Mouse (Mus musculus) embryonic facial prominence, embryonic 11.5 days (tissue): ENCODE data around the gene Evpl. TPM values are rescaled to one million over a fixed set of nuclear protein-coding genes. Genes with fewer than 3 reads are reported as not detected.

ENCODE experiments used
- ATAC-seq: fragments of 200-750 bp; cut with Nextera tagmentation; replicated peaks from 2 replicates; pipeline ENCODE4 v1.8.0; 2017; ENCODE audit warnings: low read depth; ENCODE audit not compliant: insufficient number of reproducible peaks, low FRiP score, low TSS enrichment
- DNase-seq: peaks from one replicate; pipeline ENCODE4 v3.0.0-alpha.2; 2015; ENCODE audit warnings: low spot score
- H3K27ac ChIP-seq: fragments of 300-500 bp; sonication (generic); replicated peaks from 2 replicates; pipeline ENCODE4 v1.5.1; 2014; ENCODE audit warnings: mild to moderate bottlenecking, low read depth, low read length, control low read depth
- H3K27me3 ChIP-seq: fragments of 300-500 bp; sonication (generic); 2 replicates; pipeline ENCODE4 v1.6.1; 2014; ENCODE audit warnings: mild to moderate bottlenecking, low read length, moderate library complexity, mixed read lengths; ENCODE audit not compliant: control insufficient read depth, insufficient read depth
- H3K36me3 ChIP-seq: fragments of 300-500 bp; sonication (generic); replicated peaks from 2 replicates; pipeline ENCODE4 v1.6.1; 2014; ENCODE audit warnings: low read depth, mild to moderate bottlenecking, low read length, moderate library complexity, mixed read lengths; ENCODE audit not compliant: control insufficient read depth, insufficient read depth
- H3K4me1 ChIP-seq: fragments of 300-500 bp; sonication (generic); 2 replicates; pipeline ENCODE4 v1.6.1; 2014; ENCODE audit warnings: low read length, mixed read lengths; ENCODE audit not compliant: control insufficient read depth, insufficient read depth
- H3K4me2 ChIP-seq: fragments of 300-500 bp; sonication (generic); 2 replicates; pipeline ENCODE4 v1.6.1; 2014; ENCODE audit warnings: low read depth, mild to moderate bottlenecking, control low read depth, low read length, moderate library complexity
- H3K4me3 ChIP-seq: fragments of 300-500 bp; sonication (generic); 2 replicates; pipeline ENCODE4 v1.5.1; 2014; ENCODE audit warnings: low read depth, low read length, control low read depth
- H3K9ac ChIP-seq: fragments of 300-500 bp; sonication (generic); replicated peaks from 2 replicates; pipeline ENCODE4 v1.6.1; 2014; ENCODE audit warnings: mild to moderate bottlenecking, control low read depth, low read length
- H3K9me3 ChIP-seq: fragments of 300-500 bp; sonication (generic); replicated peaks from 2 replicates; pipeline ENCODE4 v1.6.1; 2016; ENCODE audit warnings: mild to moderate bottlenecking, low read length, inconsistent platforms, mixed read lengths; ENCODE audit not compliant: control insufficient read depth
- WGBS: fragments of 180-500 bp; shearing (Covaris S2); extraction: QIAGEN DNeasy Blood & Tissue Kit; methylation state at CpG from one replicate; pipeline ENCODE4 v1.1.7; 2014; 5-methylcytosine and 5-hydroxymethylcytosine counted together
- polyA plus RNA-seq: library from polyadenylated mRNA; unstranded; fragments of >200 nt; fragmentation: Nextera tagmentation; extraction: Ambion mirVana; gene quantifications from 2 replicates; pipeline ENCODE4 v1.2.1, GENCODE M21; 2014

Evpl gene
- polyA plus RNA-seq, 1 experiment from 2014 or later: 0.73 TPM

DNA sequence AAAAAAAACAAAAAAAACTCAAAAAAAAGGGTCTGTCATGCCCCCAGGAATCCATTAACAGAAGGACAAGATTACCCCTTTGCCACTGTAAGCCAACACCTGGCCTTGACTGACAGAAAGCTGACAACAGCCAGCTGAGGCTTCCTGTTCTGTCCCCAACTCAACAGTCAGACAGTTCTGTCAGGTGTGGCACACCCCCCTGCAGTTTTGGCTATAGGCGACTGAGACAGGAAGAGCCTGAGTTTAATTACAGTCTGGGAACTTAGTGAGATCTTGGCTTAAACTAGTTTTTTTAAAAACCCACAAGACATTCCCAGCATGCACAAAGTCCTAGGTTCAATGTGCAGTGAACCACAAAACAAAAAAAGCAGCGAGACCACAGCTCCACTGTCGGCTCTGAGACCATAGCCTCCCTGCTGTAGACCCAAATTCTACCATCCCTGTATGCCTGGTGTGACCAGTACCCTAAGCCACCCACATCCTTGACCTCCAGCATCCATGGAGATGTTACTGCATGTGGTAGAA, 15.3 kb upstream of the Evpl start:
- Histone ChIP-seq H3K27ac (no peak overlapping the region), H3K9ac (no peak overlapping the region), H3K4me1 (no peaks in the 10 kb centered on the region), H3K4me3 (no peak overlapping the region), H3K4me2 (no peak overlapping the region), H3K9me3 (no peaks in the 10 kb centered on the region), H3K36me3 (peaks cover 25% of the 10 kb centered on the region), H3K27me3 (no peaks in the 10 kb centered on the region)
- DNase-seq (no peak), ATAC-seq (no peak)
- WGBS: 84% methylated on average over 3 of the region's 3 CpGs

DNA sequence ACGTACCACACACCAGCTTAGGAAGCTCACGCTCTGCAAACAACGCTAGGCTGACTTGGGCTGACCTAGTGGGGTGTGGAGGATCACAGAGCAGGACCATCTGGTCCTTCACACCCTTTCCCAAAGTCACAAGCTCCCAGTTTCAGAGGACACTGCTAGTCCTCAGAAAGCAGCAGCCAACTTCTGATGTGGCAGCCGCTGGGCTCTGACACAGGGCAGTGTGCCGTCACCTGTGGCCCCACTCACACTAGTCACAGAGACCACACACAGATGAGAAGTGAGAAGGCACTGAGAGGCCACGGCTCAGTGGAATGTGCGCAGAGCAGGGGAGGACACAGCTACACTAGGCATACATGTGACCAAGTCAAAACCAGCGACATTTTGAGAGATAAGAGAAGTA, 13.0 kb upstream of the Evpl start:
- ATAC-seq: no peak
- WGBS: 91% methylated on average over 8 of the region's 8 CpGs

DNA sequence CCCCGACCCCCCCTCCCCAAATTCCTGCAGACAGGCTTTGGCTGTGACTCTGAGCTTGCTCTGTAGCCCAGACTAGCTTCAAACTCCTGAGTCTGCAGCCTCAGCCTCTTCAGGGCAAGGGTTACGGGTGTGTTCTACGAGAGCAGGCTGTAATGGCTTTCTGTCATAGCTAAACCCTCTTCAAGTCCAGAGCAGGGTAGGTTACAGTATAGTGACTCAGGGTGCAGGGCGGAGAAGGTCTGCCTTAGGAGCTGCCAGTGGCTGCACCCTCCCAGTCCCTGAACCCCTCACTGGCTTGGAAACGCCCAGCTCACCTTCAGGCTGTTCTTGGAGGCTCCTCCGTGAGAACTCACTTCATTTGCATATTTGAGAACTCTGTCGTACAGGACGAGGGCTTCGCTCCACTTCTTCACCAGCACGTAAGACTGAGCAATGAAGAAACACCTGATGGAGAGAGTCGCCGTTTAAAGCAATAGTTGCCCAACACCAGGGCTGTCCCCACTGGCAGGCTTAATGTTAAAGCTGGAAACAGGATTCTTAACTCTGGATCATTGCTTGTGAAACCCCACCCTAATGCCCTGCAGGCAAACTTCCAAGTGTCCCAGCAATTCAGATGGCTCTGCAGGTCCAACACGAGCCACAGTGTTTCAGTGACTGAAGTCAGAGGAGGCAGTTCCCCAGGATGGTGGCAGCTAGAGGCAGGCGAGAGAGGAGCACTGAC, 9.8 kb upstream of the Evpl start:
- no peak for DNase-seq
- 80% methylated on average over 14 of the region's 14 CpGs for WGBS
- no peak for ATAC-seq
- Histone ChIP-seq H3K4me3 (no peak overlapping the region), H3K9ac (no peak overlapping the region), H3K4me2 (no peak overlapping the region), H3K27ac (no peak overlapping the region), H3K4me1 (no peaks in the 10 kb centered on the region), H3K36me3 (peaks cover 38% of the 10 kb centered on the region), H3K9me3 (no peaks in the 10 kb centered on the region), H3K27me3 (no peaks in the 10 kb centered on the region)

More for the DNA sequence above, 13.0 kb upstream of the Evpl start:
- Histone ChIP-seq H3K27ac (no peak overlapping the region), H3K36me3 (peaks cover 34% of the 10 kb centered on the region), H3K4me2 (no peak overlapping the region), H3K9me3 (no peaks in the 10 kb centered on the region), H3K4me3 (no peak overlapping the region), H3K4me1 (no peaks in the 10 kb centered on the region), H3K9ac (no peak overlapping the region), H3K27me3 (no peaks in the 10 kb centered on the region)
- DNase-seq: no peak

DNA sequence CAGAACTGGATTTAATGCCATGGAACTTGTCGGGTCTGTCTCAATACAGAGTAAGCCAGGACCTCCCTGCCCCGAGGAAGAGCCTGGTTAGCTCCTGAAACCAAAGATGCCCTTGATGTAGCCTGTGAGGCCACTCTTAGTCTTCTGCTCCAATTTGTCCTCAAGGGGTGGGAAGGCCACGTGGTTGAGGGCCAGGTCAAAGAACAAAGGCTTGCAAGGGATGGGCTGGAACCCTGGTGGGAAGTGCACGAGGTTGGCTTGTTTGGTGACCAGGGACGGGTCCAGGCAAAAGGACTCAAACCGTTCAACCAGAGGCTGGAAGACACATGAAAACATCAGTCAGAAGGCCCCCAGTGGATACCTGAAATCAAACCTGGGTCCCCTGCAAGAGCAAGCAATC, 7.7 kb upstream of the Evpl start:
- Histone ChIP-seq H3K9ac (no peak overlapping the region), H3K4me2 (no peak overlapping the region), H3K36me3 (peaks cover 26% of the 10 kb centered on the region), H3K27ac (no peak overlapping the region), H3K4me3 (no peak overlapping the region), H3K27me3 (no peaks in the 10 kb centered on the region), H3K9me3 (no peaks in the 10 kb centered on the region), H3K4me1 (no peaks in the 10 kb centered on the region)
- ATAC-seq (no peak), DNase-seq (no peak)
- 77% methylated on average over 6 of the region's 6 CpGs for WGBS

DNA sequence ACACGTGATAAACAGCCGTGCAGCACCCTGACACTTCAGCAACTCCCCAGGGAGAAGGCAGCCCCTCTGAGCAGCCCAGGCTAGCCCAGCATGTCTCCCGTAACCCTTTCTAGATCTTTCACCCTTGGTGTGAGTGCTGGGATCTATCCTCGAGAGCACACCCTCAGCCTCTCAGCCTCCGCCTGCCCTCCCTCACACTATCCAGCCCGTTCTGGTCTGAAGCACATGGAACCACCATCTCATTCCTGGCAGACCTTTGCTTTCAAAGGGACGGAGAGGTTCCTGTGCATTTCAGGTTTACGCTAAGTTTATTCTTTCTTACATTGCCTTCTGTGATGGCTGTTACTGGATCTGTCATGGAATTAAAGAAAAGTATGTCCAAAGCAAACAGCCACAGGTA, 6.7 kb upstream of the Evpl start:
- DNase-seq (no peak), ATAC-seq (no peak)
- 91% methylated on average over 8 of the region's 8 CpGs for WGBS
- Histone ChIP-seq H3K4me2 (no peak overlapping the region), H3K9ac (no peak overlapping the region), H3K4me3 (no peak overlapping the region), H3K27ac (no peak overlapping the region), H3K36me3 (peaks cover 22% of the 10 kb centered on the region), H3K9me3 (no peaks in the 10 kb centered on the region), H3K4me1 (no peaks in the 10 kb centered on the region; the same call in 1 of the 2 replicates), H3K27me3 (no peaks in the 10 kb centered on the region)

DNA sequence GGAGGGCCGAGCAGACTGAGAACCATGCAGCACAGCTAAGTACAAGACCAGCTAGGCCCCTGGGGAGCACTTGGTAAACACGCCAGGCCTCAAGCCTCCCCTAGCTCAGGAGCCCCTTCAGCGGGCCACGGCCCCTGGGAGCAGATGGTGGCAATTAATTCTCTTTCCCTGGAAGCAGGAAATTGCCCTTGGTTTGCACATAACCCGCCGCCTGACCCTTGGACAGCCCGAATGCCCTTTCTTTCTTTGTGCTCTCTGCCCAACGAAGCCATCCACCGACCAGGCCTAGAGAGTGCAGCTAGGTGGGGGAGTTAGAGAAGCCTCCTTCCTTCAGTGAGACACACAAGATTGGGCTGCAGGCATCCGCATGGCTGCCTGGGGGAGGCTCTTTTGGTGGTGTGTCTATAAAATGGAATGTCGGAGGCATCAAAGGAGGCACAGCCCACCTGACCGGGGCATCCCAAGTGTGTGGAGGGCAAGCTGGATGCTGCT, 3.9 kb upstream of the Evpl start:
- H3K4me2 ChIP-seq: no peak overlapping the region
- H3K27me3 ChIP-seq: peaks cover 11% of the 10 kb centered on the region; the same call in 1 of the 2 replicates
- H3K9ac ChIP-seq: peak overlapping the region; percentile 15; the same call in 1 of the 2 replicates
- peak; percentile 68 for DNase-seq
- H3K36me3 ChIP-seq: peaks cover 14% of the 10 kb centered on the region
- peak overlapping the region; percentile 3; the same call in 1 of the 2 replicates for H3K27ac ChIP-seq
- no peak for ATAC-seq
- WGBS: 16% methylated on average over 12 of the region's 12 CpGs
- H3K4me1 ChIP-seq: no peaks in the 10 kb centered on the region; the same call in 1 of the 2 replicates
- no peak overlapping the region for H3K4me3 ChIP-seq
- H3K9me3 ChIP-seq: no peaks in the 10 kb centered on the region

DNA sequence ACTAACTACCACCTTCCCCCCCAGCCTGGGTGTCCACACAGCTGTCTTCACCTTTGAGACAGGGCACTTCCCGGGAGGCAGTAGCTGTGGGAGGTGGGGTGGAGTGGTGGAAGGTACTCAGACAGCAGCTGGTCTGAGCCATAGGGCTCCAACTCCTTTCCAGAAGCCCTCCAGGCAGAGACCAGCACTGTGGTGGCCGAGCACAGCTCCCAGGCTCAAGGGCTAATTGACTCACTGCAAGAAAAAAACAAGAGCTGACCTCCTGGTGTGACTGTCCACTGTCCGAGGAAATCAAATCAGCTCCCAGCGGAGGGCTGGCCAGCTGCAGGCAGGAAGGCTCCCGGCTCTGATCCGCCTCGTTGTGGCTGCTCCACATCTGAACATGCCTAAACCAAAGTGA, 1.9 kb upstream of the Evpl start:
- no peak for DNase-seq
- ATAC-seq: no peak
- WGBS: 10% methylated on average over 7 of the region's 7 CpGs
- H3K4me2 ChIP-seq: no peak overlapping the region
- H3K4me1 ChIP-seq: no peaks in the 10 kb centered on the region; the same call in 1 of the 2 replicates
- no peak overlapping the region for H3K27ac ChIP-seq
- no peak overlapping the region for H3K4me3 ChIP-seq
- peaks cover 11% of the 10 kb centered on the region; the same call in 1 of the 2 replicates for H3K27me3 ChIP-seq
- H3K9ac ChIP-seq: no peak overlapping the region
- no peaks in the 10 kb centered on the region for H3K9me3 ChIP-seq
- H3K36me3 ChIP-seq: no peaks in the 10 kb centered on the region; the same call in 1 of the 2 replicates

DNA sequence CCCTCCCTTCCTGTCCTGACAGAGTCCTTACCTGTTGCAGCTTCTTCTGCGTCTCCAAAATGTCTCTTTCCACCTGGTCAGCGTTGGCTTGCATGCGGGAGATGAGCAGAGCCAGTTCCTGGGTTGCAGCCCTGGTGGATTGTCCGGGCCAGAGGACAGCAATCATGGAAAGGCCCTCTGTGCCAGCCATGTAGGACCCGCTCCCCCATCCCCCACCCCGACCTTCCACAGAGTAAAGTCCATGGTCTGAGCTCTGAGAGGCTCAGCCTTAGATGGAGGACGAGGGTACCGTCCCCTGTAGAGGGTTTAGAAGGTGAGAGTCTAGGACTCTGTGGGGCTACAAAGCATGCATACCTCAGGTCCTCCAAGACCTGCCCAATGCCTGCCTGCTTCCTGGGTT, 3.0 kb downstream of the Evpl start:
- Histone ChIP-seq H3K4me1 (peaks cover 2% of the 10 kb centered on the region; the same call in 1 of the 2 replicates), H3K36me3 (no peaks in the 10 kb centered on the region), H3K4me3 (no peak overlapping the region), H3K27ac (no peak overlapping the region), H3K4me2 (no peak overlapping the region), H3K9me3 (no peaks in the 10 kb centered on the region), H3K9ac (no peak overlapping the region), H3K27me3 (peaks cover 13% of the 10 kb centered on the region; the same call in 1 of the 2 replicates)
- WGBS: 88% methylated on average over 8 of the region's 8 CpGs
- no peak for DNase-seq
- no peak for ATAC-seq
